Mouse (Mus musculus) spleen, adult 2 months (tissue): Measurements from ENCODE around the gene Ntpcr.

Experiments
- CTCF ChIP-seq: fragments of 200-500 bp; IDR thresholded peaks from 2 replicates; pipeline ENCODE4 v1.5.1; 2011; ENCODE audit warnings: mild to moderate bottlenecking, inconsistent platforms; ENCODE audit not compliant: insufficient read depth, insufficient read length, insufficient replicate concordance; ENCODE audit errors: extremely low read depth
- POLR2A ChIP-seq: fragments of 200-500 bp; IDR thresholded peaks from 2 replicates; pipeline ENCODE4 v1.6.1; 2011; ENCODE audit warnings: low read depth, low read length, inconsistent platforms

GRCm38 (mm10) chr8:125776800-125777199, 47.0 kb downstream of the Ntpcr start:
- TF ChIP-seq POLR2A = no peak
- TF ChIP-seq CTCF = no peak
